Mouse (Mus musculus) stomach, embryonic 14.5 days (tissue): ENCODE data around the gene Calcrl. TPM values are rescaled to one million over a fixed set of nuclear protein-coding genes. Genes with fewer than 3 reads are reported as not detected.

Source experiments
- ATAC-seq: fragments of 200-750 bp; cut with Nextera tagmentation; 2 replicates; pipeline ENCODE4 v1.8.0; 2017; ENCODE audit warnings: low read depth, moderate TSS enrichment; ENCODE audit not compliant: insufficient number of reproducible peaks, insufficient read depth, low FRiP score
- H3K27ac ChIP-seq: fragments of 300-500 bp; sonication (generic); 2 replicates; pipeline ENCODE4 v1.5.1; 2014; ENCODE audit warnings: mild to moderate bottlenecking, low read length, moderate library complexity, mixed read lengths
- H3K27me3 ChIP-seq: fragments of 300-500 bp; sonication (generic); 2 replicates; pipeline ENCODE4 v1.6.1; 2014; ENCODE audit warnings: low read length, control low read depth, mixed read lengths; ENCODE audit not compliant: control insufficient read depth, insufficient read depth
- H3K36me3 ChIP-seq: fragments of 300-500 bp; sonication (generic); 2 replicates; pipeline ENCODE4 v1.6.1; 2014; ENCODE audit warnings: mild to moderate bottlenecking, control low read depth, low read length, moderate library complexity, mixed read lengths; ENCODE audit not compliant: control insufficient read depth, insufficient read depth
- H3K4me1 ChIP-seq: fragments of 300-500 bp; sonication (generic); 2 replicates; pipeline ENCODE4 v1.6.1; 2014; ENCODE audit warnings: low read length, control low read depth, mixed read lengths; ENCODE audit not compliant: control insufficient read depth, insufficient read depth
- H3K4me2 ChIP-seq: fragments of 300-500 bp; sonication (generic); replicated peaks from 2 replicates; pipeline ENCODE4 v1.6.1; 2014; ENCODE audit warnings: low read depth, low read length, control low read depth
- H3K4me3 ChIP-seq: fragments of 300-500 bp; sonication (generic); 2 replicates; pipeline ENCODE4 v1.5.1; 2014; ENCODE audit warnings: low read depth, low read length, control low read depth
- H3K9ac ChIP-seq: fragments of 300-500 bp; sonication (generic); replicated peaks from 2 replicates; pipeline ENCODE4 v1.6.1; 2014; ENCODE audit warnings: low read depth, mild to moderate bottlenecking, control low read depth, low read length, moderate library complexity, mixed read lengths
- H3K9me3 ChIP-seq: fragments of 300-500 bp; sonication (generic); 2 replicates; pipeline ENCODE4 v1.6.1; 2016; ENCODE audit warnings: low read depth, low read length, control low read depth; ENCODE audit not compliant: control insufficient read depth
- WGBS: fragments of 180-500 bp; shearing (Covaris S2); extraction: QIAGEN DNeasy Blood & Tissue Kit; methylation state at CpG from one replicate; pipeline ENCODE4 v1.1.7; 2014; 5-methylcytosine and 5-hydroxymethylcytosine counted together
- polyA plus RNA-seq: library from polyadenylated mRNA; unstranded; fragments of >200 nt; fragmentation: Nextera tagmentation; extraction: Ambion mirVana; gene quantifications from 2 replicates; pipeline ENCODE4 v1.2.1, GENCODE M21; 2014

Gene Calcrl
- polyA plus RNA-seq, 1 experiment from 2014 or later, result 45.8 TPM

GRCm38 (mm10) chr2:84336331-84336730, 88.9 kb downstream of the Calcrl start:
- 73% methylated on average over 4 of the region's 4 CpGs for WGBS
- Histone ChIP-seq H3K27ac (no peak overlapping the region), H3K4me3 (no peak overlapping the region), H3K4me1 (no peaks in the 10 kb centered on the region), H3K27me3 (no peaks in the 10 kb centered on the region), H3K36me3 (0 out of 2 replicates have a peak, but pooled peaks cover 5% of the 10 kb centered on the region), H3K9ac (no peak overlapping the region), H3K4me2 (no peak overlapping the region), H3K9me3 (no peaks in the 10 kb centered on the region)
- no peak for ATAC-seq

GRCm38 (mm10) chr2:84316185-84316805, 108.9 kb downstream of the Calcrl start:
- no peaks in the 10 kb centered on the region for H3K36me3 ChIP-seq
- no peak for ATAC-seq
- no peak overlapping the region for H3K4me2 ChIP-seq
- no peaks in the 10 kb centered on the region for H3K27me3 ChIP-seq
- no peak overlapping the region for H3K27ac ChIP-seq
- no peaks in the 10 kb centered on the region for H3K4me1 ChIP-seq
- WGBS, result 75% methylated on average over 4 of the region's 4 CpGs
- no peak overlapping the region for H3K4me3 ChIP-seq
- H3K9me3 ChIP-seq, result no peaks in the 10 kb centered on the region
- H3K9ac ChIP-seq, result no peak overlapping the region

GRCm38 (mm10) chr2:84296517-84296916, 128.7 kb downstream of the Calcrl start:
- no peak overlapping the region for H3K9ac ChIP-seq
- no peaks in the 10 kb centered on the region for H3K4me1 ChIP-seq
- no peak overlapping the region for H3K27ac ChIP-seq
- H3K4me3 ChIP-seq, result no peak overlapping the region
- no peaks in the 10 kb centered on the region for H3K36me3 ChIP-seq
- WGBS, result 34% methylated on average over 5 of the region's 5 CpGs
- ATAC-seq, result no peak
- H3K9me3 ChIP-seq, result no peaks in the 10 kb centered on the region
- no peaks in the 10 kb centered on the region for H3K27me3 ChIP-seq
- H3K4me2 ChIP-seq, result no peak overlapping the region

- ATAC-seq, result no peak
- no peaks in the 10 kb centered on the region for H3K36me3 ChIP-seq
- H3K27me3 ChIP-seq, result no peaks in the 10 kb centered on the region
- no peak overlapping the region for H3K27ac ChIP-seq
- H3K9ac ChIP-seq, result no peak overlapping the region
- no peak overlapping the region for H3K4me3 ChIP-seq
- H3K4me2 ChIP-seq, result no peak overlapping the region
- no peaks in the 10 kb centered on the region for H3K9me3 ChIP-seq
- H3K4me1 ChIP-seq, result no peaks in the 10 kb centered on the region
- WGBS, result 75% methylated on average over 2 of the region's 2 CpGs
Observed at GRCm38 (mm10) chr2:84295068-84295467, 130.1 kb downstream of the Calcrl start.

- no peaks in the 10 kb centered on the region for H3K9me3 ChIP-seq
- no peak for ATAC-seq
- 56% methylated on average over 2 of the region's 2 CpGs for WGBS
- no peaks in the 10 kb centered on the region for H3K4me1 ChIP-seq
- H3K4me3 ChIP-seq, result no peak overlapping the region
- H3K27ac ChIP-seq, result no peak overlapping the region
- no peak overlapping the region for H3K9ac ChIP-seq
- H3K27me3 ChIP-seq, result no peaks in the 10 kb centered on the region
- no peak overlapping the region for H3K4me2 ChIP-seq
- no peaks in the 10 kb centered on the region for H3K36me3 ChIP-seq
Observed at GRCm38 (mm10) chr2:84294611-84295010, 130.6 kb downstream of the Calcrl start.

- no peak overlapping the region for H3K4me3 ChIP-seq
- no peaks in the 10 kb centered on the region for H3K9me3 ChIP-seq
- no peaks in the 10 kb centered on the region for H3K36me3 ChIP-seq
- no peak overlapping the region for H3K9ac ChIP-seq
- ATAC-seq, result no peak
- 87% methylated on average over 4 of the region's 4 CpGs for WGBS
- H3K4me2 ChIP-seq, result no peak overlapping the region
- H3K4me1 ChIP-seq, result no peaks in the 10 kb centered on the region
- no peaks in the 10 kb centered on the region for H3K27me3 ChIP-seq
- no peak overlapping the region for H3K27ac ChIP-seq
Observed at GRCm38 (mm10) chr2:84292351-84293000, 132.7 kb downstream of the Calcrl start.

- H3K9me3 ChIP-seq, result no peaks in the 10 kb centered on the region
- H3K4me3 ChIP-seq, result no peak overlapping the region
- H3K36me3 ChIP-seq, result no peaks in the 10 kb centered on the region
- H3K4me1 ChIP-seq, result no peaks in the 10 kb centered on the region
- no peak overlapping the region for H3K27ac ChIP-seq
- no peak for ATAC-seq
- H3K27me3 ChIP-seq, result no peaks in the 10 kb centered on the region
- no peak overlapping the region for H3K4me2 ChIP-seq
- H3K9ac ChIP-seq, result no peak overlapping the region
- WGBS, result 73% methylated on average over 7 of the region's 7 CpGs
Observed at GRCm38 (mm10) chr2:84288940-84289557, 136.2 kb downstream of the Calcrl start.
